Mouse (Mus musculus) stomach, embryonic 16.5 days (tissue): ENCODE results near the gene Olfr372. TPM values are rescaled to one million over a fixed set of nuclear protein-coding genes. Genes with fewer than 3 reads are reported as not detected.
"Not testable (repeated sequence)": the region's sequence is repeated elsewhere in the genome, so short reads cannot be mapped to it uniquely, and the experiment has no call there.

ENCODE experiments used
- ATAC-seq: fragments of 200-750 bp; cut with Nextera tagmentation; 2 replicates; pipeline ENCODE4 v1.8.0; 2017; ENCODE audit warnings: moderate number of reproducible peaks, moderate TSS enrichment; ENCODE audit not compliant: insufficient read depth, low FRiP score
- H3K27ac ChIP-seq: fragments of 300-500 bp; sonication (generic); 2 replicates; pipeline ENCODE4 v1.5.1; 2014; ENCODE audit warnings: low read length
- H3K27me3 ChIP-seq: fragments of 300-500 bp; sonication (generic); 2 replicates; pipeline ENCODE4 v1.6.1; 2014; ENCODE audit warnings: low read length, control low read depth, mixed read lengths; ENCODE audit not compliant: control insufficient read depth, insufficient read depth
- H3K36me3 ChIP-seq: fragments of 300-500 bp; sonication (generic); 2 replicates; pipeline ENCODE4 v1.6.1; 2014; ENCODE audit warnings: low read length; ENCODE audit not compliant: control insufficient read depth, insufficient read depth
- H3K4me1 ChIP-seq: fragments of 300-500 bp; sonication (generic); 2 replicates; pipeline ENCODE4 v1.6.1; 2014; ENCODE audit warnings: low read length, control low read depth, mixed read lengths; ENCODE audit not compliant: control insufficient read depth, insufficient read depth
- H3K4me2 ChIP-seq: fragments of 300-500 bp; sonication (generic); 2 replicates; pipeline ENCODE4 v1.6.1; 2014; ENCODE audit warnings: low read depth, low read length, mixed read lengths
- H3K4me3 ChIP-seq: fragments of 300-500 bp; sonication (generic); replicated peaks from 2 replicates; pipeline ENCODE4 v1.5.1; 2014; ENCODE audit warnings: mild to moderate bottlenecking, low read length
- H3K9ac ChIP-seq: fragments of 300-500 bp; sonication (generic); 2 replicates; pipeline ENCODE4 v1.6.1; 2014; ENCODE audit warnings: low read length
- H3K9me3 ChIP-seq: fragments of 300-500 bp; sonication (generic); replicated peaks from 2 replicates; pipeline ENCODE4 v1.6.1; 2016; ENCODE audit warnings: low read length, control low read depth; ENCODE audit not compliant: control insufficient read depth
- WGBS: fragments of 180-500 bp; shearing (Covaris S2); extraction: QIAGEN DNeasy Blood & Tissue Kit; methylation state at CpG from one replicate; pipeline ENCODE4 v1.1.7; 2014; 5-methylcytosine and 5-hydroxymethylcytosine counted together
- polyA plus RNA-seq: library from polyadenylated mRNA; unstranded; fragments of >200 nt; fragmentation: Nextera tagmentation; extraction: Ambion mirVana; gene quantifications from 2 replicates; pipeline ENCODE4 v1.2.1, GENCODE M21; 2015

Gene Olfr372
- polyA plus RNA-seq, 1 experiment from 2014 or later, result not detected

DNA sequence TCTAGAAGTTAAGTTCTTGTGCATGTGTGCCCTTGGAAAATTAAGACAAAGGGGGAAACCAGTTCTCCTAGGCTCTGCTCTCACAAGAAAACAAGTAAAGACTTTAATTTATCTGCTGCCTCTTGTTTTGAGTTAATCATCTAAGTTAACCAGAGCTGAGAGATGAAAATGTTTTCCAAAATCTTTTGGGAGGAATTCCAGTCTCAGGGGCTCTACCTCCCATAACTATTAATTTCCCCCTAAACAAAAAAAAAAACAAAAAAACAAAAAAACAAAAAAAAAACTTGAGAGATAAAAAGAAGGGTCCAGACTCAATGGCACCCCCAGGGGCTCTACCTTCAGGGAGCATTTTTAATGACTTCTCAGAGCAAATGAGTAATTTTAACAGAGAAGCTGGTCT lies 41.9 kb downstream of the Olfr372 start, which contains the start of gene Olfr373:
Gene Olfr373 (plus strand): TSS at position 301 of the 400 bp plus-strand sequence.
- H3K9ac ChIP-seq, H3K4me2 ChIP-seq, H3K4me1 ChIP-seq, H3K4me3 ChIP-seq, H3K9me3 ChIP-seq, ATAC-seq, H3K27ac ChIP-seq, H3K36me3 ChIP-seq, H3K27me3 ChIP-seq: not testable (repeated sequence)

DNA sequence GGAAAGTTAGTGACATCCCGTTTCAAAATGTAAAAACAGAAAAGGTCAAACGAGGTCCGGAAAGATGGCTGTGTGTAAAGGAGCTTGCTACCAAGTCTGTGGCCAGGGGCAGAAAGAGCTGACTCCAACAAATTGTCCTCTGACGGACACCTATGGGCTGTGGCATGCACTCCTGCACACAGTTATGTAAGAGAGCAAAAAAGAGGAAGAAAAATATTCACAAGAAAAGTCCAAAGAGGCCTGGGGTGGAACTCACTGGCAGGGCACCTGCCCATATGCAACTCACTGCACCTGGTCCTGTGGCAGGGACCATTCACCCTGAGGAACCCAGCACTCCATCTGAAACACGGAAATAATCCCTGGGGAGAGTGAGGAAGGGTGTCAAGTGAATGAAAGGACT lies 43.7 kb downstream of the Olfr372 start:
- no peak overlapping the region for H3K27ac ChIP-seq
- H3K4me3 ChIP-seq, result no peak overlapping the region
- H3K27me3 ChIP-seq, result no peaks in the 10 kb centered on the region
- no peak overlapping the region for H3K4me2 ChIP-seq
- ATAC-seq, result no peak; the same call in 1 of the 2 replicates
- H3K36me3 ChIP-seq, result no peaks in the 10 kb centered on the region
- H3K4me1 ChIP-seq, result no peaks in the 10 kb centered on the region
- WGBS, result 71% methylated on average over 5 of the region's 5 CpGs
- H3K9me3 ChIP-seq, result no peaks in the 10 kb centered on the region
- no peak overlapping the region for H3K9ac ChIP-seq

DNA sequence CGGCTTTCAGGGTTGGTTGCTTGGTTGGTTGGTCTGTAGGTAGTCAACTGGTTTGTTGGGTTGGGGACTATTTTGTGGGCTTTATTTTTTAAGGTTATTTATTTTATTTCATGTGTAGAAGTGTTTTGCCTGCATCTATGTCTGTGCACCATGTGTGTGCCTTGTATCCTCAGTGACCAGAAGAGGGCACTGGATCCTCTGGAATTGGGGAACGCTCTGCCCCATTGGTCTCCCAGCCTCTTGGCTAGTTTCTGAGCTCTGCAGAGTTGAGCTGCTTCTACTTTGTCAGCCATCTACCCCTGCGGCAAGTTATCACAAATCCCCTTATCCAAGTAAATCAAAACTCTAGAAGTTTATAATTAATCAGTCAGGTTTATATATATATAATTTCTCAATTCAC lies 46.6 kb downstream of the Olfr372 start:
- not testable (repeated sequence) for H3K9me3 ChIP-seq, ATAC-seq

DNA sequence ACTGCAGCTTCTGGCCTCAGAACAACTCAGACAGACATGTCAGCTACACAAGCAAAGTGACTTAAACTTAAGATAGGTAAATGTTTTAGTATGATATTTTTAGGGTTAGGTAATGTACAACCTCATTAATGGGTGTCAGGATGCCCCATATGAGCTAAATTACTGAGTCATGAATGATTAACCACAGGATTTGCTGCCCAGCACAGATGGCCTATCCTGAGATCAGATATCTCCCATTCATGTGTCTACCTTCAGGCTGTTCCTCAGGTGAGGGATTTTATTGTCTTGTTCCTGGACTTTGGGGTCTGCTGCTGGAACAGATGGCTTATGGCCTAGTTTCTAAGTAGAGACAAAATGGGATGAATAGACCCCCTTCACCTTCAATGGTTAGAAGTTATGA lies 55.7 kb downstream of the Olfr372 start:
- not testable (repeated sequence) for H3K27ac ChIP-seq, ATAC-seq

More for the DNA sequence above, 46.6 kb downstream of the Olfr372 start:
- not testable (repeated sequence) for H3K4me2 ChIP-seq, H3K36me3 ChIP-seq, H3K4me3 ChIP-seq, H3K4me1 ChIP-seq, H3K9ac ChIP-seq, H3K27me3 ChIP-seq, H3K27ac ChIP-seq
- WGBS, result 65% methylated on average over 3 of the region's 3 CpGs

DNA sequence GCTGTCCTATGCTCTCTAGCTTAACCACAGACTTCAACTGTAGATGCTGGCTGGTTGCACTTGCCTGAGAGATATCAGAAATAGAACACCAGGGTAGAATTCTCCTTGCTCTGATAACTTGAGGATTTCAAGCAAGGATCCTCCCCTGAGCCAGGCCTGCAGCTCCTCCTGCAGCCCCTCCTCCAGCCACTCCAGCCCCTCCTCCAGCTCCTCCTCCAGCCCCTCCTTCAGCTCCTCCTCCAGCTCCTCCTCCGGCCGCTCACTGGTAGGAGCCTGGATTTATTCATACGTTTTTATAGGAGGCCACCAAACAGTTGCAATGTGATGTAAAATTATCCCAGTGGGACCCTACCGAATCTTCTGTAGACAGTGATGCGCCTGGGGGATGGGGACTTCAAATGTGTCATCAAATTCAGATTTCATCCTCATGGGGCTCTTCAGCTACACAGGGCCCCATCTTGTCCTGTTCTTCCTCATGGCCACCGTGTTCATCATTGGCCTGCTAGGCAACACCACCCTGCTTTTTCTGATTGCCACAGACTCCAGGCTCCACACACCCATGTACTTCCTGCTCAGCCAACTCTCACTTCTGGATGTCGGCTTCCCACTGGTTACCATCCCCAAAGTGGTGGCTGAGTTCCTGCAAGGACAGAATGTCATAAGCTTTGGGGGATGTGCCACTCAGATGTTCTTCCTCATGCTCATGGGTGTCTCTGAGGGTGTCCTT lies 58.5 kb downstream of the Olfr372 start:
- H3K27ac ChIP-seq, H3K9me3 ChIP-seq, H3K27me3 ChIP-seq, H3K4me2 ChIP-seq, H3K9ac ChIP-seq, ATAC-seq, H3K4me3 ChIP-seq, H3K4me1 ChIP-seq, H3K36me3 ChIP-seq: not testable (repeated sequence)
- WGBS, result 59% methylated on average over 6 of the region's 7 CpGs

More for the DNA sequence above, 55.7 kb downstream of the Olfr372 start:
- H3K4me3 ChIP-seq, H3K9me3 ChIP-seq, H3K27me3 ChIP-seq, H3K9ac ChIP-seq, H3K4me1 ChIP-seq, H3K36me3 ChIP-seq, H3K4me2 ChIP-seq: not testable (repeated sequence)

DNA sequence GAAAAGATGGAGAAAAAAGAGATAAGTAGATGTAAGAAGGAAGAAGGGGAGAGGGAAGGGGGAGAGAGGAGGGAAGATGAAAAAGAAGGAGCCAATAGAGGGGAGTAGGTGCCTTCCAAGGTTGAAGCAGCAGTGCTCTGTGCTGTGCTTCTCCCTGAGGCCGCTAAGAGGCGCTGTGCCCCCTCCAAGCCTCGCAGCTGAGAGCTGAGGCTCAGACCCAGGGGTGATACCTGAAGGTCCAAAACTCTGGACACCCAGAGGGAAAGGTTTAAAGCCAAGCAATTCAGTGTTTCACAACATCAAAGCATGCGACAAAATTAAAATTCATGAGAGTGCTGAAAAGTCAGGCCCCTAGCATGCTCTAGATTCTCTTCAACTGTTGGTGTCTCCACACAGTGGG lies 64.1 kb downstream of the Olfr372 start:
- no peak overlapping the region for H3K9ac ChIP-seq
- no peak overlapping the region for H3K27ac ChIP-seq
- no peaks in the 10 kb centered on the region for H3K27me3 ChIP-seq
- WGBS, result 22% methylated on average over 4 of the region's 4 CpGs
- ATAC-seq, result no peak
- no peaks in the 10 kb centered on the region for H3K4me1 ChIP-seq
- no peaks in the 10 kb centered on the region for H3K36me3 ChIP-seq
- no peak overlapping the region for H3K4me2 ChIP-seq
- no peak overlapping the region for H3K4me3 ChIP-seq
- no peaks in the 10 kb centered on the region for H3K9me3 ChIP-seq

DNA sequence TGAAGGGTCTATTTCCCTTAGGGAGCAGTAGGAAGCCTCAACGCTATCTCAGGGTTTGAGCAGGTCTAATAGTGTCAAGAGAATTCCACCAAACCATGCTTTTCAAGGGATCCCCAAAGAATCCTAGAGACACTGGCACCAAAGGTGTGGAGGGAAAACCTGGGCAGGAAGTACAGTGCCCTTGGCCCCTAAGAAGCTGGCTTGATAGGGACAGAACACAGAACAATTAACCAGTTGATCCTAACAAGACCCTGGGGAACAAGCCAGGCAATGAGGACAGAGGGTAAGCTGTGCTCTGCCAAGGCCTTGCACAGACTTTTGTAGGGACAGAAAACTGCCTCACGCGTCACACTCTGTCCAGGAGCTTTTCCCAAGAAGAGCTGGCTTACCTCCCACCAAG lies 65.7 kb downstream of the Olfr372 start, which contains the start of gene Olfr374:
Gene Olfr374 (plus strand): TSS at position 301 of the 400 bp plus-strand sequence.
- Histone ChIP-seq H3K36me3 (no peaks in the 10 kb centered on the region), H3K9me3 (no peaks in the 10 kb centered on the region), H3K9ac (no peak within 1 kb of the TSS), H3K4me1 (no peaks in the 10 kb centered on the region), H3K27ac (no peak within 1 kb of the TSS), H3K4me3 (no peak within 1 kb of the TSS), H3K4me2 (no peak within 1 kb of the TSS), H3K27me3 (no peaks in the 10 kb centered on the region)
- WGBS, result 88% methylated on average over 3 of the region's 3 CpGs
- no peak for ATAC-seq

Other genes starting within 250 kb of the Olfr372 start
- gene Zfp709, start 159.2 kb upstream of the Olfr372 start, polyA plus RNA-seq, result 5.1 and 6.6 TPM in 2 replicates
- 3.6 and 4.5 TPM in 2 replicates for gene Zfp882, start 132.6 kb upstream of the Olfr372 start, polyA plus RNA-seq
- gene Zfp617, start 132.6 kb upstream of the Olfr372 start, polyA plus RNA-seq, result 20.8 and 24.5 TPM in 2 replicates
- 20.0 and 22.2 TPM in 2 replicates for gene Zfp961, start 90.2 kb upstream of the Olfr372 start, polyA plus RNA-seq
- 3.8 TPM in 2 replicates for gene Cyp4f18, start 31.6 kb upstream of the Olfr372 start, polyA plus RNA-seq
- 0.03 TPM in 1 of 2 replicates, not detected in the other for gene Olfr373, start 42.0 kb downstream of the Olfr372 start, polyA plus RNA-seq
- 0.06 TPM in 1 of 2 replicates, not detected in the other for gene Olfr374, start 65.8 kb downstream of the Olfr372 start, polyA plus RNA-seq
- 617 and 647 TPM in 2 replicates for gene Tpm4, start 93.8 kb downstream of the Olfr372 start, polyA plus RNA-seq
- 127 and 155 TPM in 2 replicates for gene Rab8a, start 120.0 kb downstream of the Olfr372 start, polyA plus RNA-seq
- 1.4 and 2.0 TPM in 2 replicates for gene Hsh2d, start 148.4 kb downstream of the Olfr372 start, polyA plus RNA-seq
- not detected in 2 replicates for gene Cib3, start 171.6 kb downstream of the Olfr372 start, polyA plus RNA-seq
- not detected in 2 replicates for gene Gm11034, start 172.4 kb downstream of the Olfr372 start, polyA plus RNA-seq
- 72.7 and 73.7 TPM in 2 replicates for gene Fam32a, start 178.5 kb downstream of the Olfr372 start, polyA plus RNA-seq
- gene Ap1m1, start 198.8 kb downstream of the Olfr372 start, polyA plus RNA-seq, result 90.3 and 97.1 TPM in 2 replicates